Mouse (Mus musculus): Measurements from ENCODE around the gene Smg6. TPM values are rescaled to one million over a fixed set of nuclear protein-coding genes. Genes with fewer than 3 reads are reported as not detected.
A peak's percentile ranks its signal among the peaks of the same experiment; 100 is the strongest.

Gene Smg6
- polyA plus RNA-seq, 1 experiment from 2014 or later = 18.5 TPM

- H3K4me2 ChIP-seq (ENCODE audit: low read depth, severe bottlenecking) = no peak overlapping the region
- no peak overlapping the region for H3K27ac ChIP-seq (replicated peaks; ENCODE audit: low read depth, low read length)
- H3K9me3 ChIP-seq (ENCODE audit: control insufficient read depth, low read length) = no peaks in the 10 kb centered on the region
- H3K4me3 ChIP-seq (ENCODE audit: low read depth, low read length) = no peak overlapping the region
- peaks cover 45% of the 10 kb centered on the region for H3K27me3 ChIP-seq (ENCODE audit: control insufficient read depth, insufficient read depth, low read length)
- WGBS = 77% methylated on average over 6 of the region's 6 CpGs
- H3K9ac ChIP-seq (ENCODE audit: low read length) = no peak overlapping the region
- H3K36me3 ChIP-seq (ENCODE audit: control insufficient read depth, insufficient read depth, low read length) = peaks cover 5% of the 10 kb centered on the region; the same call in 1 of the 2 replicates
- DNase-seq (ENCODE audit: low spot score) = no peak
- no peak for ATAC-seq (ENCODE audit: insufficient number of reproducible peaks, low FRiP score, low TSS enrichment, low read depth)
- H3K4me1 ChIP-seq (ENCODE audit: control insufficient read depth, insufficient read depth, low read length) = peaks cover 16% of the 10 kb centered on the region; the same call in 1 of the 2 replicates
Observed at GRCm38 (mm10) chr11:75163379-75163778, 237.8 kb downstream of the Smg6 start.

DNA sequence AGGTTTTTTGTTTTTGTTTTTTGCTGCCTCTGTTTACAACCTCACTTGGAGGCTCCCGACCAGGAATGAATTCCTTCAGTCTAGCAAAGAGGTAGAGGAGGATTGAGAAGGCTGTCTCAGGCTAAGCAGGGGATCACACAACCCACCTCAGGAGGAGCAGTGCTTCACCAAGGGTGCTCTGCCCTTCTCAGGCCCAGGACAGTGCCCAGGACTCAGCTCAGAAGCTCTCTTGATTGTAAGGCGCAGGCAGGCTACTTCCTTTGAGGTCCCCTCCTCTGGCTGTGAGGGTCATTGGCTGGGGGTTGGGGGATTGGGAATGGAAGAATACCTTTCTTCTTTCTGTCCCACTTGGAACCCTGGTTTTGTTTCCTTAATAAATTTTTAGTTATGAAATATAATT, 238.4 kb downstream of the Smg6 start:
- H3K4me1 ChIP-seq (ENCODE audit: control insufficient read depth, insufficient read depth, low read length) = peaks cover 20% of the 10 kb centered on the region; the same call in 1 of the 2 replicates
- no peak overlapping the region for H3K27ac ChIP-seq (replicated peaks; ENCODE audit: low read depth, low read length)
- no peak for ATAC-seq (ENCODE audit: insufficient number of reproducible peaks, low FRiP score, low TSS enrichment, low read depth)
- no peaks in the 10 kb centered on the region for H3K9me3 ChIP-seq (ENCODE audit: control insufficient read depth, low read length)
- H3K9ac ChIP-seq (ENCODE audit: low read length) = no peak overlapping the region
- peaks cover 51% of the 10 kb centered on the region for H3K27me3 ChIP-seq (ENCODE audit: control insufficient read depth, insufficient read depth, low read length)
- DNase-seq (ENCODE audit: low spot score) = no peak
- H3K4me2 ChIP-seq (ENCODE audit: low read depth, severe bottlenecking) = no peak overlapping the region
- no peak overlapping the region for H3K4me3 ChIP-seq (ENCODE audit: low read depth, low read length)
- 68% methylated on average over 2 of the region's 2 CpGs for WGBS
- H3K36me3 ChIP-seq (ENCODE audit: control insufficient read depth, insufficient read depth, low read length) = peaks cover 5% of the 10 kb centered on the region; the same call in 1 of the 2 replicates

DNA sequence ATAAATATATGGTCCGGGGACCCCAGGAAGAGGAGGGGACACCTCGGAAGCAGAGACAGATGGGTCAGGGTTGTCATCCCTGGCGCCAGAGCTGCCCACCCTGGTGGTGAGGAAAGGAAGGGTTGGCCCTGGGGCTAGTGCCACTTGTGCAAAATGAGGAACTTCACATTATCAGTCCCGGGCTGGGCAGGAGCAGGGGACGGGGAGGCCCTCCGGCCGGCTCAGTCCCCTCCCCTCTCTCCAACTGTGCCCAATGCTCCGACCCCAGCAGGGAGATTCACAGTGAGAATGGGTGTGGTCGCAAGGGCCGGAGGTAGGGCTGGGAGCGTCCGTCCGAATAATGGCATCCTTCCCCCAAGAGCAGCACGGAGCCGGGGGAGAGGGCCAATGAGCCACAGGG, 239.1 kb downstream of the Smg6 start:
- Histone ChIP-seq H3K4me1 (ENCODE audit: control insufficient read depth, insufficient read depth, low read length) (peaks cover 20% of the 10 kb centered on the region; the same call in 1 of the 2 replicates), H3K9ac (ENCODE audit: low read length) (no peak overlapping the region), H3K27me3 (ENCODE audit: control insufficient read depth, insufficient read depth, low read length) (peaks cover 58% of the 10 kb centered on the region), H3K9me3 (ENCODE audit: control insufficient read depth, low read length) (no peaks in the 10 kb centered on the region), H3K4me2 (ENCODE audit: low read depth, severe bottlenecking) (peak overlapping the region; percentile 92; the same call in 1 of the 2 replicates), H3K4me3 (ENCODE audit: low read depth, low read length) (peak overlapping the region; percentile 54; the same call in 1 of the 2 replicates), H3K36me3 (ENCODE audit: control insufficient read depth, insufficient read depth, low read length) (peaks cover 5% of the 10 kb centered on the region; the same call in 1 of the 2 replicates), H3K27ac (replicated peaks; ENCODE audit: low read depth, low read length) (no peak overlapping the region)
- WGBS = 15% methylated on average over 15 of the region's 15 CpGs
- no peak for DNase-seq (ENCODE audit: low spot score)
- ATAC-seq (ENCODE audit: insufficient number of reproducible peaks, low FRiP score, low TSS enrichment, low read depth) = no peak

DNA sequence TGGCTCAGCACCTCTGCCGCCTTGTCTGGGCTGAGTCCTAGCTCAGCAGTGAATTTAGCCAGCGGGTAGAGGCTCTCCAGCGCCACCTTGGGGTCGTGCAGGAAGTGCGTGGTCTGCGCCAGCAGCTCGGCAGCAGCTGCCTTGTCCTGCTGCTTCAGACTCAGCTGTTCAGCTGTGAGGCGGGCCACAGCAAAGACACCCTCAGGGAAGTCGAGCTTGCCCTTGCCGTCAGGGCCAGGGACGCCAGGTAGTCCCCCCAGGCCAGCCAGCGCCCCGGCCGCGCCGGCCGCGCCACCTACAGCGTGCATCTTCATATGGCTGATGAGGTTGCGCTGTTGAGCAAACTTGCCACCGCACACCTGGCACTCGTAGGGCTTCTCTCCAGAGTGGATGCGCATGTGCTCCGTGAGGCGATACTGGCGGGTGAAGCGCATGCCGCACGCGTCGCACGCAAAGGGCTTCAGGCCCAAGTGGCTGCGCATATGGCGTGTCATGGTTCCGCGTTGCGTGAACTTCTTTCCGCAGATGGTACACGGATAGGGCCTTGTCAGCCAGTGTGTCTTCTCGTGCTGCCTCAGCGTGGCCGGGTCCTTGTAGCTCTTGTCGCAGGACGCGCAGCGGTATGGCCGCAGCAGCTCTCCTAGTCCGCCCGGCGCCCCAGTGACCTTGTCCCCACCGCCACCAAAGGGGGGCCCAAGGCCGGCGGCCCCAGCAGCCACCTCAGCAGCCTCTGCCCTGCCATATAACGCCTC, 240.0 kb downstream of the Smg6 start:
- peak overlapping the region; percentile 92 for H3K4me2 ChIP-seq (ENCODE audit: low read depth, severe bottlenecking)
- H3K27me3 ChIP-seq (ENCODE audit: control insufficient read depth, insufficient read depth, low read length) = peaks cover 67% of the 10 kb centered on the region
- DNase-seq (ENCODE audit: low spot score) (peak; percentile 79), ATAC-seq (ENCODE audit: insufficient number of reproducible peaks, low FRiP score, low TSS enrichment, low read depth) (no peak)
- peak overlapping the region; percentile 57 for H3K9ac ChIP-seq (ENCODE audit: low read length)
- WGBS = 5% methylated on average over 54 of the region's 54 CpGs
- peak overlapping the region; percentile 54 for H3K4me3 ChIP-seq (ENCODE audit: low read depth, low read length)
- peaks cover 5% of the 10 kb centered on the region; the same call in 1 of the 2 replicates for H3K36me3 ChIP-seq (ENCODE audit: control insufficient read depth, insufficient read depth, low read length)
- peaks cover 27% of the 10 kb centered on the region; the same call in 1 of the 2 replicates for H3K4me1 ChIP-seq (ENCODE audit: control insufficient read depth, insufficient read depth, low read length)
- no peaks in the 10 kb centered on the region for H3K9me3 ChIP-seq (ENCODE audit: control insufficient read depth, low read length)
- H3K27ac ChIP-seq (replicated peaks; ENCODE audit: low read depth, low read length) = no peak overlapping the region

DNA sequence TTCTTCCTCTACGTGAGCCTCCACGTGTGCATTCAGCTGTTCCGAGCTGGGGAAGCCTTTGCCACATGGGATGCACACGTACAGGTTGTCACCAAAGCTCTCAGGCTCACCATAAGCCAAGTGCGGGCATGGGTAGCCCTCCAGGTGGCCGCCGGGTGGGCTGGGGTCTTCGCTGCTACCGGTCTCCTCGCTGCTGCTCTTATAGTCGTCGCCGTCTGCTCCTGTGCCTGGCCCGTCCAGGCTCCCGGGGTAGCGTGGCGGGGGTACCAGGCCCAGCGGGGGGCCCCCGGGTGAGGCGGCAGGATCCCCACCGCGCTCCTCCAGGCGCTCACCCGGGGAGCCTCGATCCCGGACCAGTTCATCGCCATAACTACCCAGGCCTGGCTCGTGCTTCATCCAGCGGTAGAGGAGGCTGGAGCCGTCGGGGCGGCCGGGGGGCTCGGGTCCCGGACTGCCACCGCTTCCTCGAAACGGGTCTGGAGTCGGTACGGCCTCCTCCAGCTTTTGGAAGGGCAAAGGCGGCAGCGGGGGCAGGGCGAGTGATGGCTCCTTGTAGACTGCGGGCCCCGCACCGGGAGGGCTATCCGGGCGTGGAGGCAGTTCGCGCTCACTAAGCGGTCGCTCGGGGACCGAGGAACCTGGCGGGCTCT, 240.7 kb downstream of the Smg6 start:
- H3K4me3 ChIP-seq (ENCODE audit: low read depth, low read length) = peak overlapping the region; percentile 54
- H3K9ac ChIP-seq (ENCODE audit: low read length) = peak overlapping the region; percentile 57
- H3K27me3 ChIP-seq (ENCODE audit: control insufficient read depth, insufficient read depth, low read length) = peaks cover 74% of the 10 kb centered on the region
- no peaks in the 10 kb centered on the region for H3K9me3 ChIP-seq (ENCODE audit: control insufficient read depth, low read length)
- H3K4me2 ChIP-seq (ENCODE audit: low read depth, severe bottlenecking) = peak overlapping the region; percentile 92
- no peak overlapping the region for H3K27ac ChIP-seq (replicated peaks; ENCODE audit: low read depth, low read length)
- 4% methylated on average over 54 of the region's 55 CpGs for WGBS
- H3K4me1 ChIP-seq (ENCODE audit: control insufficient read depth, insufficient read depth, low read length) = peaks cover 27% of the 10 kb centered on the region; the same call in 1 of the 2 replicates
- ATAC-seq (ENCODE audit: insufficient number of reproducible peaks, low FRiP score, low TSS enrichment, low read depth) (no peak), DNase-seq (ENCODE audit: low spot score) (peak; percentile 64)
- H3K36me3 ChIP-seq (ENCODE audit: control insufficient read depth, insufficient read depth, low read length) = peaks cover 4% of the 10 kb centered on the region; the same call in 1 of the 2 replicates

DNA sequence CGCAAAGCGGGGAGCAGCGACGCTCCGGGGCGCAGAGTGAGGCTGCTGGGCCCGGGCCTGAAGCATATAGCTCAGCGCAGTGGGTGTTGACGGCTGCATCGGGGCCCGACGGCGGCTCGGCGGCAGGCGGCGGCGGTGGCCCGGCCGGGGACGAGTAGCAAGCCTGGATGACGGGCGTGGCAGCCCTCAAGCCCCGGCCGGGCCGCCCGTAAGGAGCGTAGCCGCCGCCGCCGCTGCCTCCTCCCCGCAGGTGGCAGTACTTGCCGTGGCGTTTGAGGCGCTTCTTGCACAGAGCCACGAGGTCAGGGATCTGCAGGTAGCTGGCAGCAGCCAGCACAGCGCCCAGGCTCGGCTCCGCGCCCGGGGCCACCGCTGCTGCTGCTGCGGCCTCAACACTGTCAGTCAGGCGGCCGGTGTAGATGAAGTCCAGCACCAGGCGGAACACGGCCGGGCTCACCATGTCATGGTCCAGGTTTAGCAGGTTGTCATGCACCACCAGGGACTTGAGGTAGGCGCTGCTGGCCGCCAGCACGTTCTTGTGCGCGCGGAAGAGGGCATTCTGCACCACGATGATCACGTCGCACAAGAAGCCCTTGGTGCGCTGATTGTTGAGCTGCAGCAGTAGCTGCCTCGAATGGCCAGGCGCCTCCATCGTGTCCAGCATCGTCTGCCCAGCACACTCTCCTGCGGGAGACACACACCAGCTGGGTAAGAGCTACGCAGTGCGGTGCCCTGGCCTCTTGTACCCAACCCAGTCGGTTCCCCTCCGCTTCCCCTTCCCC, 241.4 kb downstream of the Smg6 start:
- Histone ChIP-seq H3K9ac (ENCODE audit: low read length) (peak overlapping the region; percentile 57), H3K27ac (replicated peaks; ENCODE audit: low read depth, low read length) (no peak overlapping the region), H3K4me3 (ENCODE audit: low read depth, low read length) (peak overlapping the region; percentile 54), H3K36me3 (ENCODE audit: control insufficient read depth, insufficient read depth, low read length) (peaks cover 2% of the 10 kb centered on the region; the same call in 1 of the 2 replicates), H3K27me3 (ENCODE audit: control insufficient read depth, insufficient read depth, low read length) (peaks cover 81% of the 10 kb centered on the region), H3K4me2 (ENCODE audit: low read depth, severe bottlenecking) (peak overlapping the region; percentile 92), H3K9me3 (ENCODE audit: control insufficient read depth, low read length) (no peaks in the 10 kb centered on the region), H3K4me1 (ENCODE audit: control insufficient read depth, insufficient read depth, low read length) (peaks cover 31% of the 10 kb centered on the region; the same call in 1 of the 2 replicates)
- WGBS = 2% methylated on average over 68 of the region's 68 CpGs
- DNase-seq (ENCODE audit: low spot score) (peak; percentile 65), ATAC-seq (ENCODE audit: insufficient number of reproducible peaks, low FRiP score, low TSS enrichment, low read depth) (no peak)

DNA sequence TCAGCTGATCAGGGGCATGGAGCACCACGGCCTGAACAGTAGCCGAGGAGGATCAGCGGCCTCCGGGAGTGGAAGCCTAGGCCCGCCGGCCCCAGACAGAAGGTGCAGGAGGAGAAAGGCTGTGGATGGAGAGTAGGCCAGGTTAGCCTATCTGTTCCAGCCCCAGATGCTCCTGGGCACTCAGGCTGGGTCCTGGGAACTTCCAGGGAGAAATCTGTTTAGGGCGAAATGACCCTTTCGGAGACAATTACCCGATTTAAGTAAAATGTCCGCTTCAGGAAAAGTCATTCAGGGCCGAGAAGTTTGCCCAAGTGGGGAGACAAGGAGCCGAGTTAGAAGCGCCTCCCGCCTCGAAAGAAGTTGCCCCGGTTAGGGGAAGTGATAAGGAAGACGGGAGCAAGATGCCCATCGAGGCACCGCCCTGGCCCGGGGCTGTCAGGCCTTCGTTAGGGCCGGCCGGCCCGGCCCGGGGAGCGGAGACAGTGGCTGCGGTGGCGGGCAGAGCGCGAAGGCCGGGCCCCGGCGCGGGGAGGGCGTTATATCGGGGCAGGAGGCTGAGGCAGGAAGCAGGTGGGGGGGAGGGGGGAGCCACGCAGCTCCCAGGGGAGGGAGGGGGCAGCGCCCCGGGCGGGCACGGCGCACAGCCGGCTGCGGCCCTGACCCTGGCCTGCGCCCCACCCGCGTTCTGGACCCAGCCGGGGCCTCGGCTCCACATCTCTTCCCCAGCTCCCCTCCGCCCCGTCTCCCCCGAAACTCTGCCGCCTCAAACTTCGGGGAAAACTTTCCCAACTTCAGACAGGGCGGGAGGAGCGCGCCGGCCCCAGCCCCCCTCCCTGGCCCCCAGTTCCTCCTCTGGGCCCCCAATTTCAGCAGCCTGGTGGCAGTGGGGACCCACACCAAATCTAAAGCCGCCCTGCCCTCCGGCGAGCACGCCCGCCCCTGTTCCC, 242.3 kb downstream of the Smg6 start:
- H3K4me2 ChIP-seq (ENCODE audit: low read depth, severe bottlenecking) = peak overlapping the region; percentile 92
- H3K9ac ChIP-seq (ENCODE audit: low read length) = peak overlapping the region; percentile 68
- no peaks in the 10 kb centered on the region for H3K9me3 ChIP-seq (ENCODE audit: control insufficient read depth, low read length)
- H3K4me1 ChIP-seq (ENCODE audit: control insufficient read depth, insufficient read depth, low read length) = peaks cover 38% of the 10 kb centered on the region
- 4% methylated on average over 48 of the region's 63 CpGs for WGBS
- DNase-seq (ENCODE audit: low spot score) = peak; percentile 57
- ATAC-seq (ENCODE audit: insufficient number of reproducible peaks, low FRiP score, low TSS enrichment, low read depth) = no peak
- H3K36me3 ChIP-seq (ENCODE audit: control insufficient read depth, insufficient read depth, low read length) = peaks cover 2% of the 10 kb centered on the region; the same call in 1 of the 2 replicates
- peak overlapping the region; percentile 59; the same call in 1 of the 2 replicates for H3K27ac ChIP-seq (replicated peaks; ENCODE audit: low read depth, low read length)
- H3K4me3 ChIP-seq (ENCODE audit: low read depth, low read length) = peak overlapping the region; percentile 54
- peaks cover 90% of the 10 kb centered on the region for H3K27me3 ChIP-seq (ENCODE audit: control insufficient read depth, insufficient read depth, low read length)

Measured in limb, embryonic 11.5 days (tissue).